Mouse (Mus musculus): ENCODE data around the gene Sla2. TPM values are rescaled to one million over a fixed set of nuclear protein-coding genes. Genes with fewer than 3 reads are reported as not detected.
"Not testable (repeated sequence)": the region's sequence is repeated elsewhere in the genome, so short reads cannot be mapped to it uniquely, and the experiment has no call there.

Sla2 gene
- total RNA-seq (2021), result under 1 TPM in 1 of 2 experiments, not detected in 1; 0.12 TPM

DNA sequence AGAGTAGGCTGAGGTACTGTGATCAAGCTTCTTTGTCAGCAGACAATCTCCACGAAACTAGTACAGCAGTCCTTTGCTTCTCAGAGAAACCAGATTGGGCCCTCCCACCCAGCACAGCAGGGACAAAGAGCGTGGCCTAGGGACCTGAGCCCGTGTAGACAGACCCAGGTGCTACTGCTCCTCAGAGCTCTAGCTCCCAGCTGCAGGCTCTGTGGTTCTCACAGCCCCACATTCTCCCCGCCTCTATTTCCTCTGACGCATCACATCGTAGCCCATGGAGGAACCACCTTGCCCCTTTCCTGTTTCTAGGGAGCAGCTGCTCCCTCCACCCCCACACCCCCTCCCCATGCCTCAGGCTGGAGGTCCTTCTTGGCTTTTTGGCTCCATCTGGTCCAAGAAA, at the start of gene Sla2:
Sla2 (minus strand) TSS at position 176 of the 400 bp plus-strand sequence.
- intact Hi-C loops (cut with DNase I), result no loop called here
- DNase-seq, result no peak

- no peak for DNase-seq
- intact Hi-C loops (cut with DNase I), result no loop called here
Measured at GRCm38 (mm10) chr2:156935005-156935404, 48.0 kb upstream of the Sla2 start.

DNA sequence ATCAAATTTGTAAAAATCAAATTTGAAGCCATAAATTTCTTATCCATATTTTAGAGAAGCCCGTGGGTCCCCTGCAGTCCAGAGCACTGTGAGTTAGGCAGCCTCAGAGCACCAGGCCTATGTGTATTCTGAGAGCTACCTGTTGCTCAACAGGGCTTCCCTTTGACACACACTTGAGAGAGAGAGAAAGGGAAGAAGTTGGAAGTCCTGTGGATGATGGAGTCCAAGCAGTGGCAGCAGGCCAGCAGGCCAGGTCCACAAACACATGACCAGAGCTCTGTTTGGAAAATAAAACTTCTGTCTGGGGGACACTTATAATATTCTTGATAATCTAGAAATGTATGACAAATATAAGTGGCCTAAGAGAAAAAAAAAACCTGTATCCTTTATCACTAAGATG, 46.4 kb upstream of the Sla2 start:
- intact Hi-C loops (cut with DNase I), result no loop called here
- no peak for DNase-seq

DNA sequence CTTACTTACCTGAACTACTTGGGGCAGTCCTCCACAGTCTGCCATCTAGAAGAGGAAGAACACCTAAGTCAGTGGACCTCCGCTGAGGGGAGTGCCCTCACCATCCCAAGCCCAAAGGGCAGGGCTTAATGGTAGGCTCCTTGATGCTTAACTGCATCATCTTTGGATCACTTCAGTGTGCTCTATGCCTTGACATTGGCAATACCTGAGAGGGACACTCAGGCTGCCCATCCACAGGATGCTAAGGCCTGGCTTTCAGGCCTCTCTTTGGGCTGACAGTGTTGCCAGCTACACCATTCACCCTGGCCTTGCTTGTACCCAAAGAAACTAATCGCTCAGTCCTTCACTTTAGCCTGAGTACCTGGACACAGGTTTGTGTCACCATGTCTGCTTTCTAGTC, 44.4 kb upstream of the Sla2 start:
- intact Hi-C loops (cut with DNase I), result no loop called here
- DNase-seq, result no peak

- intact Hi-C loops (cut with DNase I), result no loop called here
- DNase-seq, result no peak
Measured at GRCm38 (mm10) chr2:156930549-156930948, 43.6 kb upstream of the Sla2 start.

- intact Hi-C loops (cut with DNase I), result no loop called here
- no peak for DNase-seq
Measured at GRCm38 (mm10) chr2:156929519-156930120, 42.6 kb upstream of the Sla2 start.

- intact Hi-C loops (cut with DNase I), result no loop called here
- no peak for DNase-seq
Measured at GRCm38 (mm10) chr2:156928606-156929005, 41.6 kb upstream of the Sla2 start.

DNA sequence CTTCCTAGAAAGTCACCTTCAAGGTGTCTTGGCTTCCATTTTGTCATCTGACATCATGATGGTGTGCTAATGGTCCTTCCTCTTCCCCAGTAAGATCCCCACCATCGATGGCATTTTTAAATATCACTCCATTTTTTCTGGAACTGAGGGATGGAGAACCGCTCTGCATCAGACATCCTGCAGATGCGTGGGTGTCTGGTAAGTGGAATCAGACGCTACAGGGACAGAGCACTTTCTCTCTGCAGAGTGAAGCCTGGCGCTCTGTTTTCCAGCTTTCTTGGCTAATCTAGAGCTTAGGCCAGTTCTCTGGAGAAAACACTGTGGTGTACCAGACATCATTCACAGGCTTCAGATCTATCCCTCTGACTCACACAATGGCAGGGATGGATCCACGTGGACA, 40.7 kb upstream of the Sla2 start:
- intact Hi-C loops (cut with DNase I), result no loop called here
- no peak for DNase-seq

DNA sequence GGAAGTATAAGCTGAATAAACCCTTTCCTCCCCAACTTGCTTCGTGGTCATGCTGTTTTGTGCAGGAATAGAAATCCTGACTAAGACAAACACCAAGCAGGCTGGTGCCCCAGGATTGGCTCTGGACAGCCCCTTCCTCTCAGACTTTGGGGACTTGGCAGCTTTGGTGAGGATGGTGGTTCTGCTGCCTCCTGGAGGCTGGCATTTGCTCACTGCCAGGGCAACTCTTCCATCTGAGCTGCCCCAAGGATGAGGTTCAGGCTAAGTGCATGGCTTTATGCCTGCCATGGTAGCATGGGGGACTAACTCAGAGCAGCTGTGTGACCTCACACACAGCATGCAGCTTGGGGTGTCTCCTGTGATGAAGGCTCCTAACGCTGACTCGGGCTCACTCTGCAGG, 38.6 kb upstream of the Sla2 start:
- intact Hi-C loops (cut with DNase I); DNase-seq: not testable (repeated sequence)

- DNase-seq; intact Hi-C loops (cut with DNase I): not testable (repeated sequence)
Measured at GRCm38 (mm10) chr2:156925075-156925474, 38.1 kb upstream of the Sla2 start.

DNA sequence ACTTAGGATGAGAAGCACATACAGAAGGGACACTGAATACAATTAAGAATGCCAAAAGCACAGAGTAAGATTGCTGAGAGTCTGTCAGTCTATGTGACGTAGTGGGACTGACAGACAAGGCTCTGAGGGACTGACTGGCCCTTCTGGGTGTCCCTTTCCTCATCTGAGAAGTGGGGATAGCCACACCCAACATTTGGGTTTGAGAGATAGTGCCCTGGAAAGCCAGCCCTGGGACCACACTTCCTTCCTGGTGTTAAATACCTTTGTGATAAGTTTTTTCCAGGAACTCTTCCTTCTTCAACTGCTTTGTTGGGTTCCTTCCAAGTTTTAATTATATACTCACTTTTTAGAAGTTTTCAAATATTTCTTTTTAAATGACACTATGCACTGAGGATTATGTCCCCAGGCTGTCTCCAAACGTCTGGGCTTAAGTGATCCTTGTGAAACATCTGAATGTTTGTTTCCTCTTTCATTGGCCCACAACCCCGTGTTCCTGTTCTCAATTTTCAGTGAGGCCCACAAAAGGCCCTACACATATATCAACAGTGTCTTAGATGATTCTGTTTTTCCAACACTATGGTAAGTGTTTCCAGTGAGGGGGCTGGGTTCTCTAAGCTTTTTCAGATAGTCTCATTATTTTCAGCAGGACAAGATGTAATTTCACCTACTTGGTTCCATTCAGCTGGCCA, 37.4 kb upstream of the Sla2 start:
- intact Hi-C loops (cut with DNase I), result no loop called here

DNA sequence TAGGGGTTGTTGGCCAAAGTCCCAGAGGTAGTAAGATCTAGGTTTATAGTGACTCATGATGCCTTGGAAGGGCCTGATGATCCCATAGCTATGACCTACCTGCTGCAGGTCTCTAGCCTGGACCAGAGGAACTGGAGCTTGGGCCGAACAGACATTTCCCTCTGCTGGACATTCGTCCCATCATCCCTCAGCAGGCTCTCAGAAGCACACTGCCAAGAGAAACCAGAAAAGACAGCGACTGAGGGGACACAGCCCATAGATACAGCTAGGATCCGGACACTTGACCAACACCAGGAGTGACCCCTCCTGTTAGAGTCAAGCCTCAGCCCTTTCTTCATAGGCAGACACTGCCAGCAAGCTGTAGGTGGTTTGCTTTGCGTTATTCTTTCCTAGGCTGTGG, 36.1 kb upstream of the Sla2 start:
- intact Hi-C loops (cut with DNase I), result no loop called here

More for the DNA sequence above, 37.4 kb upstream of the Sla2 start:
- DNase-seq, result no peak

DNA sequence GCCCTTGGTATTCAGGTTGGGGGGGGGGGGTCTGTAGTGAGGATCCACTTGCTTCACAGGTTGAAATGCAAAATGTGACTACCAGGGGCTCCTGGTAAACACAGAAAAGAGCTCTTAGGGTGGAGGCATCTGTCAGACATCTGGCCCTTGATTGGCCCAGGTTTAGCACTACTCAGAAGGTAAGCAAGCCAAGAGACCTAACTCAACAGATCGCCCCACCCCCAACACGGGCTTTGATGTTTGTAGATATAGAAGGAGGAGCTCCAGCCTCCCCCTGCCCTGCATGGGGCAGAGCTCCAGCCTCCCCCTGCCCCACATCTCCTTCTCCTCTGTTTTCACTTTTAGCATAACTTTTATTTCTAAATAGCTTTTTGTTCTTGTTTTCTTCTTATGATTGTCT, 32.8 kb upstream of the Sla2 start:
- intact Hi-C loops (cut with DNase I), result no loop called here
- DNase-seq, result no peak

More for the DNA sequence above, 36.1 kb upstream of the Sla2 start:
- no peak for DNase-seq

GRCm38 (mm10) chr2:156919191-156919590, 32.2 kb upstream of the Sla2 start:
- DNase-seq; intact Hi-C loops (cut with DNase I): not testable (repeated sequence)

DNA sequence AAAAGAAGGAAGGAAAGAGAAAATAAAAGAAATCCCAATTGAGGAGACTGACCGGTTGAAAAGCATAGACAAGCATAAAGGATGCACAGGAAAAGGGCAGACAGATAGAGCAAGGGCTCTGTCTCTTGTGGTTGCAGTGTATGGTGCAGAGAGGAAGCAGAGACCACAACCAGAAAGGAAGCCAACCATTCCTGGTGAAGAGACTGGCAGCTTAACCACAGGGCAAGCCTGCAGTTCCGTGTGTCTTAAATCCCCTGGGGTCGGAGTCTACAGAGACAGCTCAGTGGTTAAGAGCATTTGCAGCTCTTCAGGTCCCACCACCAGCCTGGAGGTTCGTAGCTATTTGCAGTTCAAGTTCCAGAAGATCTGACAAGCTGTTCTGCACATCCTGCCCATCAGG, 31.6 kb upstream of the Sla2 start:
- intact Hi-C loops (cut with DNase I), result no loop called here
- DNase-seq, result no peak

DNA sequence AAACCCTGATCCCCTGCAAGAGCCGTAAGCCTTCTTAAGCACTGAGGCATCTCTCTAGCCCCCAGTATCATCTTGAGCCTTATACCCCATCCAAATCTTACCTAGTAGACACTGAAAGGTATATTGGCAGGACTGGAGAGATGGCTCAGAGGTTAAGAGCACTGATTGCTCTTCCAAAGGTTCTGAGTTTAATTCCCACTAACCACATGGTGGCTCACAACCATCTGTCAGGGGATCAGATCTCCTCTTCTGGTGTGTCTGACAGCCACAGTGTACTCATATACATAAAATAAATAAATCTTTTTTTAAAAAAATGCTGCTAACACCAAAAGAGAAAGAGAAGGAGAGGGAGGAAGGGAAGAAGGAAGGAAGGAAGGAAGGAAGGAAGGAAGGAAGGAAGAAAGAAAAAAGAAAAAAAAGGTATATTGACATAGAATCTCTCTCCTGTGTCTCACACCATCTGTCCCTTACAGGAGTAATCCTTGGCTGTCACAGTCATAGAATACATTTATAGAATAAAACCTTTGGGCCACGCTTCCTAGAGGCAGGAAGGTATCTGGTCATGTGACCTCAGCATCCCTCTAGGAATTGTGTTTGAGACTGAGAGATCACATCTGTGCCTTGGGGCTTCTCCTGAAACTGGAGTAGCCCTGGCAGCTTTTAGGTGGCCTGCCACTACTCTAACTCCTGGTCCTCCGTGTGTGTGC, 29.6 kb upstream of the Sla2 start:
- DNase-seq, result no peak
- intact Hi-C loops (cut with DNase I), result no loop called here

DNA sequence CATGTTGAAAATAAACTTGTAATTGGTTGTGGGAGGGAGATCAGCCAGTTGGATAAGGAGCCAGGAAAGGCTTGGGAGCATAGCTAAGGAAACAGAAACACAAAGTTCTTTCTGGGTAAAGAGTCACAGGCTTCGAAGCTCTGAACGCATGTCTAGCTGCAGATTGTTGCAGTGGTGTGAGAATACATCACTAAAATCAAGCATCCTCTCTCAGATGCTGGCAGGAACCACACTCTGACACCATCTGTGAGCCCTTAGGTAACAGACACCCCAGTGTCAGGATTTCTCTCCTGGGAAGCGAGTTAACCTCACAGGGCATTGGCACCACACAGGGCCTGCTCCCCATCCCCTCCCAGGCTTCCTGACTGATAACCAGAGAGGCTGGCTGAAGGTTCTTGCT, 28.6 kb upstream of the Sla2 start:
- intact Hi-C loops (cut with DNase I), result no loop called here
- no peak for DNase-seq

GRCm38 (mm10) chr2:156913191-156913590, 26.2 kb upstream of the Sla2 start:
- intact Hi-C loops (cut with DNase I), result no loop called here
- peak; percentile 18 for DNase-seq

GRCm38 (mm10) chr2:156905931-156906330, 18.9 kb upstream of the Sla2 start:
- peak; percentile 35 for DNase-seq
- intact Hi-C loops (cut with DNase I), result loop anchor here (2.0 to 10.0 kb wide), 3 partner anchors 41 to 189 kb away; no protein-coding TSS in a partner anchor

DNA sequence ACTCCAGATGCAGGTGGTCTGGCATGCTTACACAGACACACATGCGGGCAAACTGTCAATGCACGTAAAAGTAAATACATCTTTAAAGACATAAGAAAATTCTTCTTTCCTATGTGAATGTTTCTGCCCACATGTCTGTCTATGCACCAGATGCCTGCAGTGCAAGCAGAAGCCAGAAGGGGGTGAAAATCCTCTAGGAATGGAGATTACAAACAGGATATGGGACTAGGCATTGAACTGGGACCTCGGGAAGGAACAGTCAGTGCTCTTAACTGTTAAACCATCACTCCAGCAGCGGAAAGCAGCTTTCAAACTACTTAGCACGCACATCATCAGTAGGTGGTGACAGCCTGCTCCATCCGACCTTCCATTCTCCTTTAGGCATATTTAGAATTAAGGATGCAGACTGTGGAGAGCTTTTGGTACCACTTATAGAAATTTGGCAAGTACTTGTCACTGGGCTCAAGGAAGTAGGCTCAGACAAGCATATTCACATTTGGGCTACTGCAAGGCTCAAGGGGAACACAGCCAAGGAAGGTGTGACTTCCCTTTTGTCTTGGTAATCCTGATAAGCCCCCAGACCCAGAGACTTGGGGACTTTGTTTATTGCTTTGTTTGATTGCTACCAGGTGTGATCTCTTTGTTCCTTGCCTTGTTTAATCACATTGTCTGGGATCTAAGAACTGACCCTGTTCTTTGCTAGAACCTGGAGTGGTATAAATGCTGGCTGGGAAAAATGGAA, 18.2 kb upstream of the Sla2 start:
- DNase-seq, result peak; percentile 70
- intact Hi-C loops (cut with DNase I), result loop anchor here (2.0 to 10.0 kb wide), 3 partner anchors 42 to 190 kb away; no protein-coding TSS in a partner anchor

GRCm38 (mm10) chr2:156903367-156903766, 16.4 kb upstream of the Sla2 start:
- DNase-seq, result no peak
- intact Hi-C loops (cut with DNase I), result loop anchor here (10.0 kb wide), 1 partner anchor 191 kb away; no protein-coding TSS in a partner anchor
